Mouse (Mus musculus) right cerebral cortex, postnatal 10 days (tissue): ENCODE results near the gene Lyrm4.
"Not testable (repeated sequence)": the region's sequence is repeated elsewhere in the genome, so short reads cannot be mapped to it uniquely, and the experiment has no call there.

Source experiments
- DNase-seq, 2 experiments: peaks; one replicate each; pipeline ENCODE4 v3.0.0; 2021; ENCODE audit warnings: low spot score in 2 of 2

Gene Lyrm4

GRCm38 (mm10) chr13:35995696-35996426 lies 121.5 kb downstream of the Lyrm4 start:
- DNase-seq, result no peak

DNA sequence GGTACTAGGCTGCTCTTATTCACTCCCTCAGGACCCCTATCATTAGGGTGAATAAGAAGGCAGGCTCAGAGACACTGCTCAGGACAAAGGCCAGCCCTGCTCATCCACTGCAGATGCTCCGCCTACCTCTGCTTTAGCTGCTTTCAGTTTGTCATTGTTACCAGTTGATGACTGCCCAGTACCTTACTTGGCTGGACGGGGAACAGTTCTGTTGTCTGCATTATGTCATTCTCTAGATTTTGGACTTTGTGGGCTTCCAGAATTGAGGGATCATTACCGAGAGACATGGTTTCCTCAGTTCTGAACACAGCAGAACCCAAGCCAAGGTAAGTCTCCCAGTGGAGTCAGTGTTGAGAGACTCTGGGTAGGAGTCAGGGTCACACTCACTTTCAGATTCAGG lies 122.1 kb downstream of the Lyrm4 start:
- no peak for DNase-seq

DNA sequence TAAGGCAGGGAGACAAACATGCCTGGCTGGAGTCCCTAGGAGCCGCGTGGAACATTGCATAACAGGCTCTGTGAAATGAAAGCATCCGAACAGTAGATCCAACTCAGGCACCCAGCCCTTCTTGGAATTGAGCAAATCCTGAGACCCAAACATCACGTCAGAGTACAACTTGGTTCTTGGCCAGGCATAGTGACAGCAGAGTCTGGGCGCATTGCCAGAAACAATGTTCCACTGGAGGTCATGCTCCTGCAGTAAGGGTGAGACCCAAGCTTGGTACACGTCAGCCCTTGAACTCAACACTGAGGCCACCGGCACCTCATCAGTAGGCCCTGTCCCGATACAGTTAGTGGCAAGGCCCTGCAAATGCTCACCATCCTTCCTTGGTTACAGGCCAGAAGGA lies 123.3 kb downstream of the Lyrm4 start:
- DNase-seq, result peak; percentile 65 to 74

DNA sequence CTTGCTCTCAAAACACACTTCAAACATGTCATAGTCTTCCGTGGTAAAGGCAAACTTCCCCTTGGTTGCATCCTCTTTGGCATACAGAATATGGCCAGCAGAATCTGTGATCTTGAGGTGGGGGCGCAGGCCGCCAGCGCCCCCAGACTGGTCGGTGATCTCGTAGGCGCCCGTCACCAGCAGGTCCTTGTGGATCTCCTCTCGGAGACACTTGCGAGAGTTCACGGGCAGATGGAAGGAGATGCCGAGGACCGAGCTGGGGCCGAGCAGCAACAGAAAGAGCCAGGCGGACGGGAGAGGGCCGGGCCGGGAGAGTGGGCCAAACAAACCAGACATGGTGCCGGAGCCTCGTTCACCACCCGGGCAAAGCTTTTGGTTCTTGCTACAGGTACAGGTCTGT lies 126.1 kb downstream of the Lyrm4 start:
- not testable (repeated sequence) for DNase-seq

- DNase-seq, result peak; percentile 31 to 40
Measured at GRCm38 (mm10) chr13:35989329-35989728, 128.0 kb downstream of the Lyrm4 start.

- no peak for DNase-seq
Measured at GRCm38 (mm10) chr13:35982985-35983384, 134.3 kb downstream of the Lyrm4 start.

DNA sequence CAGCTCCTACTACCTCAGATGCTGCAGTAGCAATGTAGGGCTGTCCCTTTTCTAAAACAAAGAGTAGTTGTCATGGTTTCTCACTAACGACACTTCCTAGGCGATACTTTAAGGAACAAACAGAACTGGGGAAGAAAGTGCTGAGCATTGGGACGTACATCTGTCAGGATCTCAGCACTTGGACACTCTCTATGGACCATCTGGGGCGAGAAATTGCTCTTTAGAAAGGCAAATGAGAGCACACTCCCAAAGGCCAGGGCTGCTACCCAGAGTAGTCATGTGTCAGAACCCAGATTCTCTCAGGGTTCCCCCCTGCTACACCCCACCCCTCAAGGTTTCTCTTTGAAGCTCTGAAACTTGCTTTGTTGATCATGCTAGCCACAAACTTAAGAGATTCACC lies 136.9 kb downstream of the Lyrm4 start:
- peak; percentile 47 to 56 for DNase-seq

GRCm38 (mm10) chr13:35976912-35977311 lies 140.4 kb downstream of the Lyrm4 start:
- DNase-seq, result no peak

DNA sequence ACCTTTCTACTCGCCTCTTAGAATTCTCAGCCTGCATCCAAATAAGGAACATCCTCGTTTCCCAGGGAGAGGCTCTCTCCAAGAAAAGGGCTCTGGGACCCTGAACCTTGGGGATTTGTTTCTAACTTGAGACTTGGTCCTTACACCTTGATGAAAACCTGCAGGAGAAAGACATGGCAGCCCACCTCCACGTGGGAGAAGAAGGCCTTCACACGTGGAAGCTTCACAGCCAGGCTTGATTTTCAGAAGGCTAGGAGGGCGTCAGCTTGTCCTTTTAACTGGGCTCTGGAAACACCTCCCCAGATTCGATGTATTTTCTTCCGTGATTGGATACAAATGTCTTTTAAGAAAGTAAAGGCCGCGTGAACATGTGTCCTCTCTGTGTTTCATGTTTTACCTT lies 147.5 kb downstream of the Lyrm4 start:
- no peak for DNase-seq

DNA sequence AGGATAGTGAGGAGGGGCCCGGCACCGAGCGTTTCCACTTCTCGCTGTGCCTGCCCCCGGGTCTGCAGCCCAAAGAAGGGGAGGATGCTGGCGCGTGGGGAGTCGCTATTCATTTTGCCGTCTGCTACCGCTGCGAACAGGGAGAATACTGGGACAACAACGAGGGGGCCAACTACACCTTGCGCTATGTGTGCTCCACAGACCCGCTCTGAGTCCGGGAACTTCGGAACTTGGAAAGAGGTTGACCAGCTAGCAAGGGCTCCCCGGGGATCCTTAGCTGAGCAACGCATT lies 147.9 kb downstream of the Lyrm4 start:
- DNase-seq, result no peak

DNA sequence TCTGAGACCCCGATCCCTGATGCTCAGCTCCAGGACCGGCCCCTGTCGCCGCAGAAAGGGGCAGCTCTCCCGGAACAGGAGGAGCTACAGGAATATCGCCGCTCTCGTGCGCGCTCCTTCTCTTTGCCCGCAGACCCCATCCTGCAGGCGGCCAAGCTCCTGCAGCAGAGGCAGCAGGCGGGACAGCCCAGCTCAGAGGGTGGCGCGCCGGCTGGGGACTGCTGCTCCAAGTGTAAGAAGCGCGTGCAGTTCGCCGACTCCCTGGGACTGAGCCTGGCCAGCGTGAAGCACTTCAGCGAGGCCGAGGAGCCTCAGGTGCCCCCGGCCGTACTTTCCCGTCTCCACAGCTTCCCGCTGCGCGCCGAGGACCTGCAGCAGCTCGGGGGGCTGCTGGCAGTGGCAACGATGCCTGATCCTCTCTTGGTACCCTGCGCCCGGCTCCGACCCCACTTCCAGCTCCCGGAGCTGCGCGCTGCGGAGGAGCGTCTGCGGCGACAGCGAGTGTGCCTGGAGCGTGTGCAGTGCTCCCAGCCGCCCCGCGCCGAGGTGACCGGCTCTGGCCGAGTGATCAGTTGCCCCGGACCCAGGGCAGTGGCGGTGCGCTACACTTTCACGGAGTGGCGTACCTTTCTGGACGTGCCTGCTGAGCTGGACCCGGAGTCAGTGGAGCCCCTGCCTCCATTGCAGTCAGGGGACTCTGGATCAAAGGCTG lies 148.5 kb downstream of the Lyrm4 start:
- DNase-seq, result peak; percentile 34 to 48

GRCm38 (mm10) chr13:35968131-35968718 lies 149.1 kb downstream of the Lyrm4 start:
- peak in 1 of 2 experiments; percentile 36 for DNase-seq

DNA sequence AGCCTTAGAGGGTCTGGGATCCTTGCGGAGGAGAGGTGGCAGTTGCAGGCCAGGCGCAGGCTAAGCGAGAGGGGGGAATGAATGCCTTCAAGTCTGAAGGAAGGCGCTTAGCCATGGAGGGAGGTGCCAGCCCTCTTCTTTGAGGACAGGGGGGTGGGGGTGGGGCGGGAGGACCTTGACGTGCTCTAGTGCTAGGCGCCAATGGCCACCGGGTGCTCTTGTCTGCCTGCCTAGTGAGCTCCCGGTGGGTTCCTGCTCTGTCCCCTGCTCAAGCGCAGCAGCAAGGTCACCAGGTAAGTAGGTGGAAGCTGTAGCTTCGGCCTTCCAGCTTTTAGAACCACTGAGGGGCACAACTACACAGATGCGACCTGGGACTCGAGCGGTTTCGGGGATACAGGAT lies 149.6 kb downstream of the Lyrm4 start:
- no peak for DNase-seq

- DNase-seq, result no peak
Measured at GRCm38 (mm10) chr13:35963583-35963982, 153.7 kb downstream of the Lyrm4 start.

GRCm38 (mm10) chr13:35959391-35960067 lies 157.8 kb downstream of the Lyrm4 start:
- no peak for DNase-seq

DNA sequence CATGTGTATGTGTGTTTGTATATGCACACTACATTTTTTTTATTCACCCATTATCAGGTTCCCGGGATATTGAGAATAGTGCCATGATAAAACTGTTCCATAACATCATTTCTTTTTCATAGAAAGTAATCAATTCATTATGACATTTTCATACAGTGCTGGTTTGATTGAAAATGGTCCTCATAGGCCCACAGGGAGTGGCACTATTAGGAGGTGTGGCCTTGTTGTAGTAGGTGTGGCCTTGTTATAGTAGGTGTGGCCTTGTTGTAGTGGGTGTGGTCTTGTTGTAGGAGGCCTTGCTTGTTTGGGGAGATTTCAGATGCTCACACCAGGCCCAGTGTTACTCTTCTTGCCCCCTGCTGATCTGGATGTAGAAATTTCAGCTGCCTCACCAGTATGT lies 158.8 kb downstream of the Lyrm4 start, which contains the start of gene Ppp1r3g:
Gene Ppp1r3g (plus strand): TSS at position 301 of the 400 bp plus-strand sequence.
- no peak for DNase-seq

DNA sequence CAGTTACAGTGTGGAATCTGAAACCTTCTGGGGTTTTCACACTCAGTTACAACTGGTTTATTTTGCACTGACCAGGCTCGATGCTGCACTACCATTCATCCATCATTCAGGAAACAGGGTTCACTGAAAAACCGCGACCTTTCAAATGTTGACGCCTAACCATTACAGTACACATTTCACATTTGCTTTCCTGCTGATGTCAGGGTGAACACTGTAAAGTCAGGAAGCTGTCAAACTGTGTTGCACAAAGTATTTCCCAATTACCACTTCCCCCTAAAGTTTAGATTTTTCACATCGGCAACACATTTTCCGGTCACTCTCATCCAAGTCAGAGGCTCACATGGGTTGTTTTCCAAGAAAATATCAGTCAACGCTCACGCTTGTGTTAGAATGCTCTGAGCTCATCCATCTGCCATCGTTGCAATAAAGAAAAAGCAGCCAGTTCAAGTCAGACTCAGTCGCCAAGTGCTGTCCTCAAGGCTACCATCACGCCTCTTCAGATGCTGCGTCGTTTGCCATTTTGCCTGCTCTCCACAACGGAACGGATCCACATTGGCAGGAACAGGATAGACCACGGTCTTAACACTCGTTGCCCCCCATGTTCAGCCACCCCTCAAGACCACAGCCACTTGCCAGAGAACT lies 167.4 kb downstream of the Lyrm4 start:
- DNase-seq, result no peak

DNA sequence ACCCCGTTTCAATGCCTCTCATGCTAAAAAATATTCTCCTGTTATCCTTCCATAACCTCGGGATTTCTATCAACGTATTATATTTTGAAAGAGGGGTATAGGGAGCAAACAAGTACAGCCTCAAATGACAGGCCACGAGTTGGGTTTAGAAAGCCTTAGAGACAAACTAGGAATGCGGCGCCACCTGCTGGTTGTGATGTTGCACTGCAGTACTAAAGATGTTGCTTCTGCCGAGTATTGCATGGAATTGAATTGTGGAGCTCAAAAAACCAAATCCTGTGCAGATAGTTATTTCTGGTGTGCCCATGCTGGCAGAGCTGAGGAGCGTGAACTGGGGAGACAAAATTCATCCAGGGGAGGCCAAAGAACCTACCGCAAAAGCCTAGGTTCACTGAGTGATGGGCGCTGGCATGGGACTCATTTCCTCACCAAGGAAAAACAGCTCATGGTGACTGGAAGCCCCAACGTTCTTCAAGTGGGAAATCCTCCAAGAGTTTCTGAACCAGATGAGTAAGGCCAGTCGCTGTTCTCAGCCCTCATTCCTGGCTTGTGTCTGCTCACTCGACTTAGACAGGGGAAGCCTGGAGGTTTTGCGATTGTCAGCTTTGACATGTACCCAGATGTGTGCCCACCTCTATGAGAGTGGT lies 169.8 kb downstream of the Lyrm4 start:
- peak; percentile 83 to 90 for DNase-seq

DNA sequence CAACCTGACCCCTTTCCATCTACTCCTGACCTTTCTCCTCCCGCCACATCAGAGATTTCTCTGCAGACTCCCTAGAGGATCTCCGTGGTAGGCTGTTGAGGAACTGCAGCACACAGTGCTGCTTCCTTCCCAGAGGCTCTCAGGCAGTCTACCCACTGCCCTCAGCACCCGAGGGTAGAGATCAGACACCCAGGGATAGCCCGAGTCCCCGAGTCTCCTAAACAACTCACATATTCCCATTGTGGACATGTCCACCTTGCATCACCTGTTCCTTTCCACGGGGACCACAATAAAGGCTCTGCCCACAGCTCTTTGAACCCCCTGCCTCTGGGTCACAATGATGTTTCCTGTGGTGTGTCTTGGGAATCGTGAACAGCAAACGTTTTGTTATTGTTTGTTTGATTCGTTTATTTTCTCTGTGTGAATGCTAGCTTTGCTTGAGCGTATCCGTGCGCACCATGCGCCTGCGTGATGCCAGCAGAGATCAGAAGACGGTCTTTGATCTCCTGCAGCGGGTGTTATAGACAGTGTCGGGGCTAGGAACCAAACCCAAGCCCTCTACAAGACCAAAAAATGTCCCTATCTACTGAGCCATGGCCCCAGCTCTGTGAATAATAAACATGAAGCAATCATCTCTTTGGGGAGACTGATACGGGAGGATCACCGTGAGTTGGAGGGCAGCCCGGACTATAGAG lies 170.5 kb downstream of the Lyrm4 start:
- no peak for DNase-seq

- no peak for DNase-seq
Measured at GRCm38 (mm10) chr13:35940934-35941333, 176.4 kb downstream of the Lyrm4 start.
